Mouse (Mus musculus) lung, postnatal 25 days (tissue): ENCODE data around the gene Krt14.

Experiments used
- DNase-seq: peaks from one replicate; pipeline ENCODE4 v3.0.0; 2022; ENCODE audit warnings: low spot score

Gene Krt14

GRCm38 (mm10) chr11:100164392-100164791 lies 43.0 kb downstream of the Krt14 start:
- DNase-seq, result no peak

DNA sequence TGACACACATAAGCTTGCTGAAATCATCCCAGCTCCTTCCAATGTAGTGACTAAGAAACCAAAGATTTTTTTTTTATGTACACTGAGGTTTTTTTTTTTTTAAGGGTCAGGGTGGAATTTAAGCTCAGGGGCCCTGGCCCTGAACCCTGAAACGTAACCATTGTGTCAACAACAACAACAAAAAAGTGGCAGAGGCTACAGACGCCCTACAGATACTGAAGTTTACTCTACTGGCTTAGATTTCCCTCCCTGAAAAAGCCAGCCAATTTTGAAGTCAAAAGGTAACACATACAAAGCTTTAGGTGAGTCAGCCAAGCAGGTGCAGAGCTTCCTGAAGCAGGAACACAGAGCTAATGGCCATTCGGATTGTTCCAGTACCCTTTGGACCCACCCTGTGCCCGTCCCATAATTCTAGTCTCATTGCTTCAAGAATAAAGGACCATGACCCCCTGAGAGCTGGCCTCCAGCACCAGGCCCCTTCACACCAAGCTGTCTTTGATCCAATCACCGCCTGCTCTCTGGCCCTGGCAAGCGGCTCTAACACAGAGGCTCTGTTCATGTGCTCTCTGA lies 49.4 kb downstream of the Krt14 start:
- no peak for DNase-seq

- no peak for DNase-seq
Observed at GRCm38 (mm10) chr11:100157331-100157730, 50.0 kb downstream of the Krt14 start.

DNA sequence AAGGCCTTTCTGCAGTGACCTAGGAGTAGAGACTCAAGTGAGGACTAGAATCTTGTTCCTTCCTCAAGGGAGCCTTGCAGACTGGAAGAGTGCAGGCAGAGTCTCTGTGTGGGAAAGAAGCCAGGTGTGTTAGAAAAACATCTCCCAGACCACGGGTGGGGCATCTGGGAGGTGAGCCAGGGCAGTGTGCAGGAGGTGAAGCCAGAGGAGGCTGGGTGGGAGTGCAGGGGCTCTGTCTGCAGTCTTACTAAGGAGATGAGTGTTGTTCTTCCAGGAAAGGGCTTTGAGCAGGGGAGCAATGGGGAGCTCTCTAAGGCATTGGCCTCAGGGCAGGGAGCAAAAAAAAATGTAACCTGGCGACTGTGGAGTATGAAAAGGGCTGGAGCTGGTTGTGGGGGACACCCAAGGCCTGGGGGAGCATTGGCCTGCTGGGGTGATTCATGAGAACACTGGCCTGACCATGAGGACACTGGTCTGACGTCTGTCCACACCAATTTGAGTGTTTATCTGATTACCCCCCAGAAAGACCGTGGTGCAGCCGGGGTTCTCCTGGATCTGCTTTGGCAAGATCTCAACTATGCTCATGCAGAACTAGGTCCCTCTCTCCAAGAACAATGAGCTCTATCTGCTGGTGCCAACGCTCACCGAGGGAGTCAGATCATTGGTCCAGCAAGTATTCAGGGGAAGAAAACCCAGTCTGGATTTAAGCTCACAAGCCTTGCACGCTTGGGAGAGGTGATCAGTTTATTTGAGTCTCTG lies 51.7 kb downstream of the Krt14 start:
- DNase-seq, result no peak
